Mouse (Mus musculus) embryonic fibroblast, embryonic 13.5 days (primary cell): ENCODE measurements around the gene Rin2. TPM values are rescaled to one million over a fixed set of nuclear protein-coding genes. Genes with fewer than 3 reads are reported as not detected.

Source experiments
- H3K27ac ChIP-seq: 2 replicates; pipeline ENCODE4 v1.5.1; 2012; ENCODE audit warnings: low read length, control low read depth, inconsistent platforms; ENCODE audit not compliant: insufficient read depth
- H3K4me1 ChIP-seq: 2 replicates; pipeline ENCODE4 v1.6.1; 2011; ENCODE audit warnings: low read length; ENCODE audit not compliant: control insufficient read depth, insufficient read depth
- H3K4me3 ChIP-seq: 2 replicates; pipeline ENCODE4 v1.5.1; 2011; ENCODE audit warnings: mild to moderate bottlenecking, control low read depth, low read length; ENCODE audit not compliant: insufficient read depth
- CTCF ChIP-seq: IDR thresholded peaks from 2 replicates; pipeline ENCODE4 v1.5.1; 2011; ENCODE audit warnings: mild to moderate bottlenecking, control low read depth, low read length, moderate library complexity, borderline replicate concordance; ENCODE audit not compliant: insufficient read depth
- POLR2A ChIP-seq: IDR thresholded peaks from 2 replicates; pipeline ENCODE4 v1.6.1; 2011; ENCODE audit warnings: low read depth, mild to moderate bottlenecking, control low read depth, low read length, moderate library complexity
- polyA plus RNA-seq: library from polyadenylated mRNA; stranded (reverse); fragments of >200 nt; gene quantifications from 2 replicates; pipeline ENCODE4 v1.2.4, GENCODE M21; 2011; ENCODE audit warnings: low read depth; ENCODE audit not compliant: missing spikeins, insufficient read length

Rin2 gene
- polyA plus RNA-seq, 1 experiment = 30.5 TPM

DNA sequence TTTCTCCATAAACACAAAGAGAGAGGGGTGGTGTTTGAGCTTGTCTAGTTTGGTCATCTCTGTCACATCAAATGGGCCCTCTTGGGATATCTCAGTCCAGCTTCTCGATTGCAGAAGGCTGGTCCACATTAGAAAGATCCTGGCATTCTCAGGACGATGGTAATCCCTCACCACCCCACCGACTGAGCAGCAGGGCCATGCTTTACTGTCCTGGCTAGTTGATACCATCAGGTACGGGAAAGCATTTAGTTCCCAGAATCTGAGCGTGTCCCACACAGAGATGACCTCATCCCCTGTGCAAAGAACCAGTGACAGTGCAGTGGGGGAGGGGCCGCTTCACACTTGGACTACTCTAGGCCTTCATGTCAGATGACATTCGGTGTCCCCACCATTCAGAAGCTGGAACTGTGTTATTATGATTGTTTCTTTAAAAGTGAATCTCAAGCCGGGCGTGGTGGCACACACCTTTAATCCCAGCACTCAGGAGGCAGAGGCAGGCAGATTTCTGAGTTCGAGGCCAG lies 128.9 kb downstream of the Rin2 start:
- TF ChIP-seq POLR2A (no peak), CTCF (no peak)
- H3K4me3 ChIP-seq = no peak overlapping the region
- H3K4me1 ChIP-seq = 0 out of 2 replicates have a peak, but pooled peaks cover 2% of the 10 kb centered on the region
- H3K27ac ChIP-seq = no peak overlapping the region

GRCm38 (mm10) chr2:145804524-145804923 lies 129.5 kb downstream of the Rin2 start:
- Histone ChIP-seq H3K4me1 (0 out of 2 replicates have a peak, but pooled peaks cover 2% of the 10 kb centered on the region), H3K4me3 (no peak overlapping the region), H3K27ac (no peak overlapping the region)
- TF ChIP-seq POLR2A (no peak), CTCF (no peak)

- H3K4me1 ChIP-seq = no peaks in the 10 kb centered on the region
- no peak overlapping the region for H3K4me3 ChIP-seq
- no peak overlapping the region for H3K27ac ChIP-seq
- TF ChIP-seq CTCF (no peak), POLR2A (no peak)
These were observed 132.3 kb downstream of the Rin2 start for GRCm38 (mm10) chr2:145807276-145807675.

GRCm38 (mm10) chr2:145808251-145808650 lies 133.2 kb downstream of the Rin2 start:
- Histone ChIP-seq H3K4me3 (no peak overlapping the region), H3K4me1 (no peaks in the 10 kb centered on the region), H3K27ac (no peak overlapping the region)
- TF ChIP-seq CTCF (no peak), POLR2A (no peak)

DNA sequence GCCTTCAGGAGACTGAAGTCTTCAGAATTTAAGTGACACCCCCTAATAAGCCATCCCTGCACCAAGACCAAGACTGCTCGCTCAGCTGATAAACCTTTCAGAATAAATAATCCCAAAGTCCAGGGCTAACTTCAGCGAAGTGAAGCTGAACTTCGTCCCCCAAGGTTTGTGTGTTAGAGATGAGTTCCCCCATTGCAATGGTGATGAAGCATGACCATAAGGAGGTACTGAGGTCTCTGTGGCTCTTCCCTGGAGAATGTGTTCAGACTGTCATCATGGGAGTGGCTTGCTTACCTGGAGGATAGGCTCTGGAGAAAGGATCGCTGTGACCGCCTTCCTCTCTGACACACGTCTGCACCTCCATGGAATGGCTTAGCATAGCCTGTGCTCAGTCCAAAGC lies 133.7 kb downstream of the Rin2 start:
- TF ChIP-seq POLR2A = no peak
- no peak for TF ChIP-seq CTCF
- Histone ChIP-seq H3K4me1 (no peaks in the 10 kb centered on the region), H3K4me3 (no peak overlapping the region), H3K27ac (no peak overlapping the region)

GRCm38 (mm10) chr2:145810676-145811075 lies 135.7 kb downstream of the Rin2 start:
- TF ChIP-seq POLR2A (no peak), CTCF (no peak)
- no peaks in the 10 kb centered on the region for H3K4me1 ChIP-seq

GRCm38 (mm10) chr2:145812818-145813217 lies 137.8 kb downstream of the Rin2 start:
- no peak overlapping the region for H3K4me3 ChIP-seq
- H3K27ac ChIP-seq = no peak overlapping the region
- no peaks in the 10 kb centered on the region for H3K4me1 ChIP-seq
- TF ChIP-seq POLR2A (no peak), CTCF (no peak)

More at GRCm38 (mm10) chr2:145810676-145811075, 135.7 kb downstream of the Rin2 start:
- Histone ChIP-seq H3K4me3 (no peak overlapping the region), H3K27ac (no peak overlapping the region)

DNA sequence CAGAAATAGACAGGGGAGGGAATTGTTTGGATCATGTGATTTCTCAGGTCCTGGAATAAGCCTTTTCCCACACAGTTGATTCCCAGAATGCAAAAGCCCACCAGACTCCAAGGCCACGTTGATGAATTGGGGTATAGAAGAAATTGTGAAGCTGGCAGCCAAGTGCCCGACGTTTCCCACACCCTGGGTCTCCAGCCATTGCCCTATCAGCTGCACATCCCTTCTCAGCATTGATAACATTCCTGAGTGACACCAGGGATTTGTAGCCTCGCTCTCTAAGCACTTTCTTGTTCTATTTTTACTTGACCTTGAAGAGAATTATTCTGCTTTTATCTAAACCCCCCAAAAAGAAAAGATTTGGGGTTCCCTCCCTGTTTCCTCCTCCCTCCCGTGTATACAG lies 142.2 kb downstream of the Rin2 start:
- TF ChIP-seq POLR2A (no peak), CTCF (no peak)
- no peak overlapping the region for H3K4me3 ChIP-seq
- H3K27ac ChIP-seq = no peak overlapping the region
- no peaks in the 10 kb centered on the region for H3K4me1 ChIP-seq

DNA sequence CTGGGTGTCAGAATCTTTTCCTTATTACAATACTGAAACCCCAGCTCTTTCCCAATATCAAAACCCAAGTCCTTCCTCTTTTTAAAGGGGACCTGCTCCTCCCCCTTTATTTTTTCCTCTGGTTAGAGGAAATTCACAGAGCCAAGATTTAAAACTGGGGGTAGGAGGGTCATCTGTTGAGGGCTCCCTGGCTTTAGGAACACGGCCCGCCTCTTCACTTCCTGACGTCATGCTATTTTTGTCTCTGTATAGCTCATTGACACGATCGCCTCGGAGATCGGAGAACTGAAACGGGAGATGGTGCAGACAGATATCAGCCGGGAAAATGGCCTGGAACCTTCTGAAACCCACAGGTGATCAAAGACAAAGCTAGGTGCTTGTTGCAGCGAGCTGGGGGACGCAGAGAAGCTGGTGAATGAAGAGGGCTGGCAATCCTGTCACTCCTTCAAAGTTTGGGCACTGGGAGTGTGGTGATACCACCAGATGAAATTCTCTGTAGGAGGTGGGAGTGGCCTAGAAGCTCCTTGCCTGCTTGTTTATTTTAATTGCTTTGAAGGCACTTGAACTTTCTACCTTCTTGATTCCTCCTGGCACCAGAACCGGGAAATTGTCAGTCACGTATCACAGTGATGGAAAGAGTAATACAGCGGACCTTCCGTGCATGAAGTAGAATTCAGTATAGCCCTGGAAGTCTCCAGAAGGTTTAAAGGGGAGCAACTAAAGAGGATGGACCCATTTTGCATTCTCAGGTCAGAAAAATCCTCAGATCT lies 147.2 kb downstream of the Rin2 start:
- no peak for TF ChIP-seq POLR2A
- no peak for TF ChIP-seq CTCF
- Histone ChIP-seq H3K4me1 (no peaks in the 10 kb centered on the region), H3K4me3 (no peak overlapping the region), H3K27ac (no peak overlapping the region)
